8 mouse cellular contexts compared by ENCODE assay signal in genomic region chr2:48948841-48949584, GRCm38 (mm10). TPM values are rescaled to one million over a fixed set of nuclear protein-coding genes. Genes with fewer than 3 reads are reported as not detected.
DNase-seq lines count a peak whose midpoint lies in the region; ATAC-seq and TF ChIP-seq lines count a peak whose summit lies in the region.

Gene Mbd5 (plus strand): TSS chr2:48949508.

- no peaks in the 10 kb centered on the region for H3K27me3 ChIP-seq in CH12.LX (replicated peaks)
- no peaks in the 10 kb centered on the region for H3K27me3 ChIP-seq in forebrain, embryonic 11.5 days (ENCODE audit: control insufficient read depth, insufficient read depth, low read length)
- no peaks in the 10 kb centered on the region for H3K27me3 ChIP-seq in heart, embryonic 16.5 days (ENCODE audit: control insufficient read depth, insufficient read depth, low read length)
- no peaks in the 10 kb centered on the region for H3K27me3 ChIP-seq in liver, embryonic 15.5 days
- no peaks in the 10 kb centered on the region for H3K27me3 ChIP-seq in neural tube, embryonic 12.5 days (replicated peaks)

- no peak for TF ChIP-seq CTCF in CH12.LX (conservative IDR thresholded peaks at IDR 0.05 in 1 of 2, IDR thresholded peaks at IDR 0.05 in 1 of 2; ENCODE audit: low read depth in 2 of 2, low read length in 2 of 2)

- under 1% methylated on average over 46 of the region's 49 CpGs for WGBS in forebrain, embryonic 11.5 days
- 0% methylated on average over 46 of the region's 49 CpGs for WGBS in heart, embryonic 16.5 days
- WGBS in liver, embryonic 15.5 days (ENCODE audit: insufficient replicate concordance) = under 1% methylated on average over 47 of the region's 49 CpGs
- WGBS in neural tube, embryonic 12.5 days = 1% methylated on average over 48 of the region's 49 CpGs

- TF ChIP-seq RAD21 in CH12.LX (IDR thresholded peaks at IDR 0.05; ENCODE audit: low read depth, low read length) = no peak

- H3K9ac ChIP-seq in CH12.LX (ENCODE audit: insufficient read depth, low read depth) = peak within 1 kb of the TSS; percentile 87
- peak within 1 kb of the TSS; percentile 87 for H3K9ac ChIP-seq in forebrain, embryonic 11.5 days (ENCODE audit: low read length)
- H3K9ac ChIP-seq in heart, embryonic 16.5 days (ENCODE audit: low read length) = peak within 1 kb of the TSS; percentile 96
- peak within 1 kb of the TSS; percentile 92 for H3K9ac ChIP-seq in liver, embryonic 15.5 days
- H3K9ac ChIP-seq in neural tube, embryonic 12.5 days = peak within 1 kb of the TSS; percentile 86

- H3K79me2 ChIP-seq in CH12.LX (replicated peaks; ENCODE audit: control insufficient read depth, extremely low read depth, insufficient read depth, poor library complexity, severe bottlenecking) = peaks cover 41% of the 10 kb centered on the region

- peak within 1 kb of the TSS; percentile 10 for H3K4me2 ChIP-seq in CH12.LX (ENCODE audit: insufficient read depth, low read depth, poor library complexity, severe bottlenecking)
- peak within 1 kb of the TSS; percentile 66 for H3K4me2 ChIP-seq in forebrain, embryonic 11.5 days (ENCODE audit: low read depth, low read length, severe bottlenecking)
- H3K4me2 ChIP-seq in heart, embryonic 16.5 days (ENCODE audit: low read depth, low read length) = peak within 1 kb of the TSS; percentile 84
- H3K4me2 ChIP-seq in liver, embryonic 15.5 days = peak within 1 kb of the TSS; percentile 80
- H3K4me2 ChIP-seq in neural tube, embryonic 12.5 days (replicated peaks) = peak within 1 kb of the TSS; percentile 72

- dilution Hi-C loops in CH12.LX (cut with MboI; ENCODE audit: extremely low pct_ligation_motif_present, extremely low pct_unique_long_range_greater_than_20kb, low sequenced_read_pairs) = no loop called here

- peak; percentile 97 for TF ChIP-seq POLR2A in CH12.LX (IDR thresholded peaks at IDR 0.05; ENCODE audit: low read depth, low read length)

- in situ Hi-C loops in CH12.LX (cut with MboI; ENCODE audit: low pct_ligation_motif_present, low pct_unique_long_range_greater_than_20kb, low sequenced_read_pairs) = no loop called here

- peak; percentile 100 for ATAC-seq in forebrain, embryonic 11.5 days (replicated peaks; ENCODE audit: low FRiP score)
- peak; percentile 99 for ATAC-seq in heart, embryonic 16.5 days (replicated peaks; ENCODE audit: extremely low read depth, insufficient read depth, low FRiP score)
- ATAC-seq in liver, embryonic 15.5 days (ENCODE audit: insufficient read depth) = peak; percentile 99
- ATAC-seq in neural tube, embryonic 12.5 days (ENCODE audit: low FRiP score, low read depth) = peak; percentile 99

- DNase-seq in CH12.LX (ENCODE audit: extremely low read depth) = peak; percentile 98
- DNase-seq in c-Kit-positive CD71-positive TER-119-negative erythroid progenitor cells, embryonic 14.5 days (ENCODE audit: low read depth) = peak; percentile 94
- DNase-seq in forebrain, embryonic 11.5 days (ENCODE audit: low spot score) = peak; percentile 99
- peak; percentile 99 to 100 for DNase-seq in kidney, postnatal 36 days
- DNase-seq in telencephalon, adult 2 months (ENCODE audit: low read depth, low spot score) = peak; percentile 99

- peak within 1 kb of the TSS; percentile 93 for H3K27ac ChIP-seq in CH12.LX (ENCODE audit: insufficient read depth, low read depth)
- H3K27ac ChIP-seq in forebrain, embryonic 11.5 days (ENCODE audit: low read depth, low read length) = peak within 1 kb of the TSS; percentile 85
- peak within 1 kb of the TSS; percentile 98 for H3K27ac ChIP-seq in heart, embryonic 16.5 days (ENCODE audit: low read length)
- peak within 1 kb of the TSS; percentile 90 for H3K27ac ChIP-seq in liver, embryonic 15.5 days (replicated peaks)
- H3K27ac ChIP-seq in neural tube, embryonic 12.5 days = peak within 1 kb of the TSS; percentile 90

- peak within 1 kb of the TSS; percentile 67 to 96 (median 81) for H3K4me3 ChIP-seq in CH12.LX (replicated peaks in 1 of 3; ENCODE audit: low read depth in 2 of 3, low read length in 2 of 3, poor library complexity in 1 of 3)
- H3K4me3 ChIP-seq in forebrain, embryonic 11.5 days (ENCODE audit: low read depth, low read length) = peak within 1 kb of the TSS; percentile 85
- peak within 1 kb of the TSS; percentile 94 for H3K4me3 ChIP-seq in heart, embryonic 16.5 days (ENCODE audit: low read length)
- peak within 1 kb of the TSS; percentile 98 for H3K4me3 ChIP-seq in liver, embryonic 15.5 days (replicated peaks)
- H3K4me3 ChIP-seq in neural tube, embryonic 12.5 days = peak within 1 kb of the TSS; percentile 85

- H3K9me3 ChIP-seq in CH12.LX (replicated peaks; ENCODE audit: low read length) = no peaks in the 10 kb centered on the region
- no peaks in the 10 kb centered on the region for H3K9me3 ChIP-seq in forebrain, embryonic 11.5 days (ENCODE audit: control insufficient read depth, low read length)
- no peaks in the 10 kb centered on the region for H3K9me3 ChIP-seq in heart, embryonic 16.5 days (replicated peaks; ENCODE audit: control insufficient read depth, low read length)
- no peaks in the 10 kb centered on the region for H3K9me3 ChIP-seq in liver, embryonic 15.5 days (replicated peaks)
- H3K9me3 ChIP-seq in neural tube, embryonic 12.5 days = no peaks in the 10 kb centered on the region

- no peak for TF ChIP-seq EP300 in CH12.LX (IDR thresholded peaks at IDR 0.05; ENCODE audit: low read length)

- peaks cover 0 to 15% of the 10 kb centered on the region in 2 experiments; a peak in 1 of 4 replicates for H3K4me1 ChIP-seq in CH12.LX (ENCODE audit: control insufficient read depth in 1 of 2, insufficient read depth in 2 of 2)
- peaks cover 3% of the 10 kb centered on the region; the same call in 1 of the 2 replicates for H3K4me1 ChIP-seq in forebrain, embryonic 11.5 days (replicated peaks; ENCODE audit: control insufficient read depth, insufficient read depth, low read length)
- H3K4me1 ChIP-seq in heart, embryonic 16.5 days (ENCODE audit: control insufficient read depth, insufficient read depth, low read length) = peaks cover 6% of the 10 kb centered on the region
- peaks cover 14% of the 10 kb centered on the region for H3K4me1 ChIP-seq in liver, embryonic 15.5 days (replicated peaks)
- peaks cover 8% of the 10 kb centered on the region for H3K4me1 ChIP-seq in neural tube, embryonic 12.5 days

- no peaks in the 10 kb centered on the region for H3K36me3 ChIP-seq in CH12.LX (replicated peaks in 1 of 2; ENCODE audit: control insufficient read depth in 1 of 2, insufficient read depth in 1 of 2, low read length in 1 of 2)
- no peaks in the 10 kb centered on the region for H3K36me3 ChIP-seq in forebrain, embryonic 11.5 days (ENCODE audit: control insufficient read depth, insufficient read depth, low read length)
- H3K36me3 ChIP-seq in heart, embryonic 16.5 days (ENCODE audit: control insufficient read depth, insufficient read depth) = no peaks in the 10 kb centered on the region
- H3K36me3 ChIP-seq in liver, embryonic 15.5 days (replicated peaks) = no peaks in the 10 kb centered on the region
- no peaks in the 10 kb centered on the region for H3K36me3 ChIP-seq in neural tube, embryonic 12.5 days

TF ChIP-seq in CH12.LX, 34 proteins besides CTCF, POLR2A, EP300 and RAD21 (continues in another document):
- TF ChIP-seq SMC3 (IDR thresholded peaks at IDR 0.05; ENCODE audit: low read depth, low read length) (no peak), NRF1 (IDR thresholded peaks at IDR 0.05; ENCODE audit: low read depth, low read length) (peak; percentile 83), ZC3H11A (IDR thresholded peaks at IDR 0.05; ENCODE audit: low read depth, low read length) (no peak), RCOR1 (conservative IDR thresholded peaks at IDR 0.05; ENCODE audit: low read depth, low read length) (0 out of 2 replicates have a peak, but pooled peaks have one; percentile 26), MAX (IDR thresholded peaks at IDR 0.05; ENCODE audit: low read length) (peak; percentile 92), TCF12 (IDR thresholded peaks at IDR 0.05; ENCODE audit: low read depth, low read length) (no peak; the same call in none of the 2 replicates), E2F4 (IDR thresholded peaks at IDR 0.05; ENCODE audit: insufficient replicate concordance, low read depth, low read length) (peak; percentile 80; the same call in 1 of the 2 replicates), MEF2A (IDR thresholded peaks at IDR 0.05; ENCODE audit: borderline replicate concordance, low read depth, low read length) (peak; percentile 53; the same call in 1 of the 2 replicates), ZKSCAN1 (IDR thresholded peaks at IDR 0.05; ENCODE audit: borderline replicate concordance, low read depth, low read length) (no peak), MYC (IDR thresholded peaks at IDR 0.05; ENCODE audit: low read depth, low read length) (peak; percentile 35; the same call in 1 of the 2 replicates), ZNF384 (IDR thresholded peaks at IDR 0.05; ENCODE audit: low read depth, low read length) (no peak), JUND (conservative IDR thresholded peaks at IDR 0.05; ENCODE audit: low read depth, low read length) (no peak), TBP (conservative IDR thresholded peaks at IDR 0.05; ENCODE audit: low read depth, low read length) (0 out of 2 replicates have a peak, but pooled peaks have one; percentile 20), SIN3A (IDR thresholded peaks at IDR 0.05; ENCODE audit: low read length) (peak; percentile 70), MAFK (IDR thresholded peaks at IDR 0.05; ENCODE audit: insufficient replicate concordance, low read length) (no peak), CHD1 (IDR thresholded peaks at IDR 0.05; ENCODE audit: low read depth, low read length) (no peak), ZMIZ1 (IDR thresholded peaks at IDR 0.05; ENCODE audit: low read depth, low read length) (peak; percentile 81), KAT2A (IDR thresholded peaks at IDR 0.05; ENCODE audit: insufficient replicate concordance, low read length) (peak; percentile 90; the same call in 1 of the 2 replicates), ELF1 (IDR thresholded peaks at IDR 0.05; ENCODE audit: low read depth, low read length) (peak; percentile 96), GABPA (IDR thresholded peaks at IDR 0.05; ENCODE audit: insufficient replicate concordance, low read depth, low read length) (no peak; the same call in 1 of the 2 replicates), JUN (IDR thresholded peaks at IDR 0.05; ENCODE audit: insufficient read depth, low read depth, low read length) (no peak), POLR2AphosphoS2 (IDR thresholded peaks at IDR 0.05; ENCODE audit: low read depth, low read length) (peak; percentile 90)

RNA-seq across cellular contexts. Expression of gene Mbd5, which starts in this region (rescaled TPM):
- total RNA-seq in CH12.LX (2012; rRNA removed) (5.3 and 6.3 TPM in 2 replicates), CH12.LX (2014; rRNA removed) (2.8 and 4.6 TPM in 2 replicates)
- polyA plus RNA-seq in CH12.LX (2012; ENCODE audit: insufficient read length, low read depth) = 5.6 and 5.8 TPM in 2 replicates
- polyA plus RNA-seq in forebrain, embryonic 11.5 days (2014; fragmentation: Nextera tagmentation; extraction: Ambion mirVana) = 32.9 and 35.0 TPM in 2 replicates
- polyA plus RNA-seq in heart, embryonic 16.5 days (2015; fragmentation: Nextera tagmentation; extraction: Ambion mirVana) = 21.6 and 21.8 TPM in 2 replicates
- 5.6 and 7.6 TPM in 2 replicates for polyA plus RNA-seq in liver, embryonic 15.5 days (2015; fragmentation: Nextera tagmentation; extraction: Ambion mirVana)
- polyA plus RNA-seq in neural tube, embryonic 12.5 days (2016; fragmentation: Nextera tagmentation; extraction: Ambion mirVana) = 36.7 and 38.2 TPM in 2 replicates

Comparison
In these comparisons a context has a peak if more than half of its experiments do, and no peak if none do; other contexts are left out.
1. Peak in every context shown above with its lines: DNase-seq, ATAC-seq, H3K4me3 ChIP-seq and H3K27ac ChIP-seq.
2. H3K4me2 ChIP-seq: peak in every context shown above with its lines; median percentile 84 in heart, embryonic 16.5 days; 80 in liver, embryonic 15.5 days; 72 in neural tube, embryonic 12.5 days; 66 in forebrain, embryonic 11.5 days; 10 in CH12.LX.